Mouse (Mus musculus): ENCODE measurements around the gene Dnttip1.

Dnttip1 gene

GRCm38 (mm10) chr2:164754800-164755199, 9.0 kb downstream of the Dnttip1 start:
- DNase-seq (ENCODE audit: low spot score) = no peak

- no peak for DNase-seq (ENCODE audit: low spot score)
Measured at GRCm38 (mm10) chr2:164757841-164758240, 12.1 kb downstream of the Dnttip1 start.

GRCm38 (mm10) chr2:164758692-164759091, 12.9 kb downstream of the Dnttip1 start:
- no peak for DNase-seq (ENCODE audit: low spot score)

GRCm38 (mm10) chr2:164760059-164760833, 14.5 kb downstream of the Dnttip1 start:
- no peak for DNase-seq (ENCODE audit: low spot score)

- no peak for DNase-seq (ENCODE audit: low spot score)
Measured at GRCm38 (mm10) chr2:164761502-164761901, 15.7 kb downstream of the Dnttip1 start.

GRCm38 (mm10) chr2:164761971-164762370, 16.2 kb downstream of the Dnttip1 start:
- no peak for DNase-seq (ENCODE audit: low spot score)

GRCm38 (mm10) chr2:164762593-164762992, 16.8 kb downstream of the Dnttip1 start:
- no peak for DNase-seq (ENCODE audit: low spot score)

GRCm38 (mm10) chr2:164765841-164766240, 20.1 kb downstream of the Dnttip1 start:
- DNase-seq (ENCODE audit: low spot score) = no peak

GRCm38 (mm10) chr2:164767812-164768540, 22.2 kb downstream of the Dnttip1 start:
- DNase-seq (ENCODE audit: low spot score) = no peak

- DNase-seq (ENCODE audit: low spot score) = peak; percentile 96
Measured at GRCm38 (mm10) chr2:164769258-164770037, 23.7 kb downstream of the Dnttip1 start, which contains the start of gene Ube2c. Gene Ube2c (plus strand): TSS chr2:164769898.

- no peak for DNase-seq (ENCODE audit: low spot score)
Measured at GRCm38 (mm10) chr2:164770279-164770678, 24.5 kb downstream of the Dnttip1 start.

GRCm38 (mm10) chr2:164771123-164771522, 25.3 kb downstream of the Dnttip1 start:
- no peak for DNase-seq (ENCODE audit: low spot score)

GRCm38 (mm10) chr2:164773229-164773988, 27.6 kb downstream of the Dnttip1 start:
- no peak for DNase-seq (ENCODE audit: low spot score)

- no peak for DNase-seq (ENCODE audit: low spot score)
Measured at GRCm38 (mm10) chr2:164773989-164774364, 28.2 kb downstream of the Dnttip1 start.

- DNase-seq (ENCODE audit: low spot score) = no peak
Measured at GRCm38 (mm10) chr2:164776130-164776529, 30.3 kb downstream of the Dnttip1 start.

GRCm38 (mm10) chr2:164776801-164777200, 31.0 kb downstream of the Dnttip1 start:
- no peak for DNase-seq (ENCODE audit: low spot score)

- DNase-seq (ENCODE audit: low spot score) = no peak
Measured at GRCm38 (mm10) chr2:164777246-164778014, 31.6 kb downstream of the Dnttip1 start.

- no peak for DNase-seq (ENCODE audit: low spot score)
Measured at GRCm38 (mm10) chr2:164778015-164778287, 32.2 kb downstream of the Dnttip1 start.

- no peak for DNase-seq (ENCODE audit: low spot score)
Measured at GRCm38 (mm10) chr2:164778809-164779208, 33.0 kb downstream of the Dnttip1 start.

GRCm38 (mm10) chr2:164779481-164780086, 33.8 kb downstream of the Dnttip1 start, which contains the start of gene Tnnc2:
Gene Tnnc2 (minus strand): TSS chr2:164779967.
- DNase-seq (ENCODE audit: low spot score) = no peak

GRCm38 (mm10) chr2:164781876-164782275, 36.1 kb downstream of the Dnttip1 start:
- no peak for DNase-seq (ENCODE audit: low spot score)

All from layer of hippocampus, adult 9-10 months (tissue).